Mouse (Mus musculus) CD4-positive naive resting alpha-beta T cell, adult 57 days (primary cell): ENCODE results near the gene Dcp1b. TPM values are rescaled to one million over a fixed set of nuclear protein-coding genes. Genes with fewer than 3 reads are reported as not detected.

Source experiments
- total RNA-seq: library from RNA; stranded (reverse); gene quantifications from one replicate; pipeline ENCODE4 v1.2.4, GENCODE M21; 2023

The Dcp1b gene
- 31.1 TPM for total RNA-seq

DNA sequence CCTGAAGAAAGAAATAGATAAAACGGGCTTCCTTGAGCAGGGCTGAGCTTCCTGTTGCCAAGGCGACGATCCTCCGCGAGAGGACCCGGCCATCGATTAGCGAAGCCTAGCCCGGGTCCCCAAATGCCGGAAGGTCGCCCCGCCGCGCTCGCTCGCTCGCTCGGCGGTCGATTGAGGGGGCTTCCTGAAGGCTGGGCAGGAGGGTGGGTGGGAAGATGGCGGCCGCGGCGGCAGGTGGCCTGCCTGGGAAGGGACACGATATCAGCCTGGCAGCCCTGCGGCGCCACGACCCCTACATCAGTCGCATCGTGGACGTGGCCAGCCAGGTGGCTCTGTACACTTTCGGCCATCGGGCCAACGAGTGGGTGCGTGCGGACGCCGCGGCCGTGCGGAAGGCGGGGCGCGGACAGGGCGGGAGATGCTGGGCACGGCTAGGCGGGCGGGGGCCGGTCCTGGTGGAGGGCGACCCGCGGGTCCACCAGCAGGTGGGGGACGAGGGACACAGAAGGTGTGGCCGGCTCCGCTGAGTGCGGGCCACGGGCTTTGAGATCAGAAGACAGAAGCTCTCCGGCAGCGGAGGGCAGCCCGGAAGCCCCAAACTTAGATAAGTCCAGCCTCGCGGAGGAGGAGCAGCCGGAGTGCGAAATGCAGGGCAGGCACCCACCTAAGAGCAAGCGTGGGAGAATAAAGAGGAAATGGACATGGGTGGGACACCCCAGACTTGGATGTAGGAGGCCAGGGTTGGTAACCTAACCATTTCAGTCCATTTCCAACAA lies at the start of gene Dcp1b:
Gene Dcp1b (plus strand): TSS at position 176 of the 776 bp plus-strand sequence.

DNA sequence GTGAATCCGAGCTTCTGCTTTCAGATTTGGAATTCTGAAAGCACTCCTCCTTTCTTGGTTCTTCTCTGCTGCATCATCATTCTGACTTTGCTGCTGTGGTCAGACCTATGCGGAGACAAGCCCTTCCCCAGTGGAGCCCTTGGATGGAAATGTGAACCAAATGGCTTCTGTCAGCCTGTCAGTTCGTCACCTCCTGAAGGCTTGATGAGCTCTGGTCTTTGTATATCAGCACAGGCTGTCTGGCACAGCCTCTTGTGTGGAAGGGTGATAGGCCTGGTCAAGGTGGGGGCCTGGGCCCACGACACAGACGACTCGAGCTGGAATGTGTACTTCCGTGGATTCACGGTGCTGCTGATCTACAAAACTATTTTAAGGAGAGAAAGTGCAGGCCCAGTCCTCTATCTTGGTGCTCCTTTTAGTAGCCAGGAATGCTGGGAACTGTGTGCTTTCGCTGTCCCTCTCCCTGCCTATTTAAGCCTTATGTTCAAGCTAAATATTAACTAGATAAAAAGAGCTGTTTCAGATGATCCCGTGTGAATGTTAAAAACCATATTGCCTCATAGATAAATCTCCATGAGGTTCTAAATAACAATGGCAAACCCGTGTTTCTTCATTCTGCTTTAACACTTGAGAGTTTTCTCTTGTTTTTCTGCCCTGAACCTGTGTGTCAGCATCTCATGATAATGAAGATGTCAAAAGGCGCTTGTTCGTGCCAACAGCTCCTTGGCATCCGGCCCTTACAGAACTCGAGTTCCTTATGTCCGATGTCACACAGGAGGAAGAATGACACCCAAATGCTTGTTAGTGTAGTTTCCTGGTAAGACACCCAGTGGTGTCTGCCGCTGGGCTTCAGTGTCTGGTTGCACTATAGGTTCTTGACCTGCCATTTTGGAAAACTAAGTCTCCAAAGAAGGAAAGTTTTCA lies 21.6 kb downstream of the Dcp1b start, which contains the start of gene Cacna1c:
Gene Cacna1c (minus strand): TSS at position 37 of the 924 bp plus-strand sequence.

DNA sequence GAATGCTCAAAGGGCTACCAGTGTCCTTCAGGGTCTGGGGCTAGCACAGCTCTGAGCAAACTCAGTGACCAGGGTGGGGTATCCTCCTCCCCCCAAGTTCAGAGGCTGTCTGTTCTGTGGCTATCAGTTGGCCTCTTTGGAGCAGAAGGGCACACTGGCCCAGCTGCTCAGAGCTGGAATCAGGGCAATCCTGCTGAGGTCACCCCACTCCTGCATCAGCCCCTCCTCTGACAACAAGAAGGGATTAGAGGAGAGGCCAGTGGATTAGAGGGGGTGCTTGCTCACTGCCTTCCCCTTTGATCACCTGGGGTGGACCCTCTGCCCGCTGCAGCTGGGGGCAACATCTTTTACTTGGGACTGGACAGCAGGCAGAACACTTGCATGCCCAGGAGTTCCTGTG lies 61.2 kb downstream of the Dcp1b start, which contains the start of gene Cacna2d4:
Gene Cacna2d4 (plus strand): TSS at position 286 of the 400 bp plus-strand sequence.

Other genes starting within 250 kb of the Dcp1b start
- not detected for gene Cacna1c, start 21.2 kb downstream of the Dcp1b start, total RNA-seq
- 17.0 TPM for gene Cacna2d4, start 61.3 kb downstream of the Dcp1b start, total RNA-seq
- gene Lrtm2, start 155.5 kb downstream of the Dcp1b start, total RNA-seq = 3.1 TPM
- gene Adipor2, start 242.5 kb downstream of the Dcp1b start, total RNA-seq = 49.2 TPM